Mouse (Mus musculus): ENCODE results near the gene Lta. TPM values are rescaled to one million over a fixed set of nuclear protein-coding genes. Genes with fewer than 3 reads are reported as not detected.

Gene Lta
- polyA plus RNA-seq, 1 experiment: 2.5 TPM

GRCm38 (mm10) chr17:35164218-35164567 is 41.0 kb downstream of the Lta start:
- WGBS: 0% methylated on average over 28 of the region's 28 CpGs
- DNase-seq (ENCODE audit: low read depth, low spot score): no peak

- 2% methylated on average over 8 of the region's 8 CpGs for WGBS
- DNase-seq (ENCODE audit: low read depth, low spot score): no peak
Observed at GRCm38 (mm10) chr17:35163326-35164081, 41.6 kb downstream of the Lta start.

- 4% methylated on average over 12 of the region's 12 CpGs for WGBS
- no peak for DNase-seq (ENCODE audit: low read depth, low spot score)
Observed at GRCm38 (mm10) chr17:35162730-35163129, 42.4 kb downstream of the Lta start.

GRCm38 (mm10) chr17:35162121-35162520 is 43.0 kb downstream of the Lta start:
- WGBS: 61% methylated on average over 14 of the region's 14 CpGs
- no peak for DNase-seq (ENCODE audit: low read depth, low spot score)

GRCm38 (mm10) chr17:35161421-35161820 is 43.7 kb downstream of the Lta start:
- 75% methylated on average over 11 of the region's 11 CpGs for WGBS
- no peak for DNase-seq (ENCODE audit: low read depth, low spot score)

GRCm38 (mm10) chr17:35159638-35160037 is 45.5 kb downstream of the Lta start:
- WGBS: 88% methylated on average over 7 of the region's 7 CpGs
- no peak for DNase-seq (ENCODE audit: low read depth, low spot score)

- DNase-seq (ENCODE audit: low read depth, low spot score): no peak
- 92% methylated on average over 16 of the region's 16 CpGs for WGBS
Observed at GRCm38 (mm10) chr17:35158850-35159593, 46.1 kb downstream of the Lta start.

- 92% methylated on average over 8 of the region's 8 CpGs for WGBS
- no peak for DNase-seq (ENCODE audit: low read depth, low spot score)
Observed at GRCm38 (mm10) chr17:35157661-35158175, 47.4 kb downstream of the Lta start.

- DNase-seq (ENCODE audit: low read depth, low spot score): no peak
- 88% methylated on average over 8 of the region's 8 CpGs for WGBS
Observed at GRCm38 (mm10) chr17:35157254-35157653, 47.9 kb downstream of the Lta start.

- DNase-seq (ENCODE audit: low read depth, low spot score): no peak
- WGBS: 86% methylated on average over 33 of the region's 33 CpGs
Observed at GRCm38 (mm10) chr17:35156461-35157200, 48.5 kb downstream of the Lta start.

- WGBS: 88% methylated on average over 12 of the region's 12 CpGs
- no peak for DNase-seq (ENCODE audit: low read depth, low spot score)
Observed at GRCm38 (mm10) chr17:35155451-35155850, 49.7 kb downstream of the Lta start.

GRCm38 (mm10) chr17:35154616-35155015 is 50.5 kb downstream of the Lta start:
- DNase-seq (ENCODE audit: low read depth, low spot score): no peak
- WGBS: 87% methylated on average over 7 of the region's 7 CpGs

GRCm38 (mm10) chr17:35153931-35154330 is 51.2 kb downstream of the Lta start:
- no peak for DNase-seq (ENCODE audit: low read depth, low spot score)
- WGBS: 72% methylated on average over 4 of the region's 4 CpGs

Other genes with a start within 250 kb of the Lta start
- gene Hspa1b, start 246.1 kb downstream of the Lta start, polyA plus RNA-seq (2012; rRNA removed): 10.5 and 12.0 TPM in 2 replicates
- gene Gm20481, start 235.4 kb downstream of the Lta start, polyA plus RNA-seq (2012; rRNA removed): not detected in 2 replicates
- gene Hspa1a, start 233.2 kb downstream of the Lta start, polyA plus RNA-seq (2012; rRNA removed): 6.4 and 6.6 TPM in 2 replicates
- 0.21 and 0.22 TPM in 2 replicates for gene Hspa1l, start 232.6 kb downstream of the Lta start, polyA plus RNA-seq (2012; rRNA removed)
- 108 and 113 TPM in 2 replicates for gene Lsm2, start 223.5 kb downstream of the Lta start, polyA plus RNA-seq (2012; rRNA removed)
- 104 and 139 TPM in 2 replicates for gene Vars, start 204.4 kb downstream of the Lta start, polyA plus RNA-seq (2012; rRNA removed)
- gene Vwa7, start 188.8 kb downstream of the Lta start, polyA plus RNA-seq (2012; rRNA removed): 0.38 and 0.64 TPM in 2 replicates
- 0.81 and 0.83 TPM in 2 replicates for gene Sapcd1, start 177.3 kb downstream of the Lta start, polyA plus RNA-seq (2012; rRNA removed)
- 2.0 and 3.3 TPM in 2 replicates for gene Msh5, start 158.6 kb downstream of the Lta start, polyA plus RNA-seq (2012; rRNA removed)
- 209 and 263 TPM in 2 replicates for gene Clic1, start 155.4 kb downstream of the Lta start, polyA plus RNA-seq (2012; rRNA removed)
- gene Ddah2, start 146.3 kb downstream of the Lta start, polyA plus RNA-seq (2012; rRNA removed): 12.5 and 14.9 TPM in 2 replicates
- 0.17 and 3.8 TPM in 2 replicates for gene Ly6g6c, start 140.0 kb downstream of the Lta start, polyA plus RNA-seq (2012; rRNA removed)
- gene Mpig6b, start 139.2 kb downstream of the Lta start, polyA plus RNA-seq (2012; rRNA removed): 0.26 and 0.47 TPM in 2 replicates
- 0.38 and 0.73 TPM in 2 replicates for gene Ly6g6e, start 128.4 kb downstream of the Lta start, polyA plus RNA-seq (2012; rRNA removed)
- 0.89 and 3.5 TPM in 2 replicates for gene Ly6g6d, start 127.3 kb downstream of the Lta start, polyA plus RNA-seq (2012; rRNA removed)
- gene Ly6g6f, start 119.7 kb downstream of the Lta start, polyA plus RNA-seq (2012; rRNA removed): 1.6 and 2.6 TPM in 2 replicates
- 71.9 and 115 TPM in 2 replicates for gene Abhd16a, start 116.1 kb downstream of the Lta start, polyA plus RNA-seq (2012; rRNA removed)
- gene Ly6g5c, start 97.1 kb downstream of the Lta start, polyA plus RNA-seq (2012; rRNA removed): 0.81 TPM in 1 of 2 replicates, not detected in the other
- gene Ly6g5b, start 89.9 kb downstream of the Lta start, polyA plus RNA-seq (2012; rRNA removed): 2.2 and 3.0 TPM in 2 replicates
- 18.4 and 19.4 TPM in 2 replicates for gene Gpank1, start 83.9 kb downstream of the Lta start, polyA plus RNA-seq (2012; rRNA removed)
- gene Csnk2b, start 83.3 kb downstream of the Lta start, polyA plus RNA-seq (2012; rRNA removed): 358 and 375 TPM in 2 replicates
- gene D17H6S53E, start 79.0 kb downstream of the Lta start, polyA plus RNA-seq (2012; rRNA removed): 11.7 and 17.5 TPM in 2 replicates
- gene Apom, start 73.3 kb downstream of the Lta start, polyA plus RNA-seq (2012; rRNA removed): 0.26 TPM in 1 of 2 replicates, not detected in the other
- 103 and 147 TPM in 2 replicates for gene Bag6, start 70.2 kb downstream of the Lta start, polyA plus RNA-seq (2012; rRNA removed)
- 227 and 272 TPM in 2 replicates for gene Prrc2a, start 40.5 kb downstream of the Lta start, polyA plus RNA-seq (2012; rRNA removed)
- gene Aif1, start 29.3 kb downstream of the Lta start, polyA plus RNA-seq (2012; rRNA removed): 3.7 and 3.8 TPM in 2 replicates
- 25.5 and 32.1 TPM in 2 replicates for gene Lst1, start 16.9 kb downstream of the Lta start, polyA plus RNA-seq (2012; rRNA removed)
- gene Ltb, start 10.9 kb downstream of the Lta start, polyA plus RNA-seq (2012; rRNA removed): 23.4 and 35.1 TPM in 2 replicates
- gene Tnf, start 3.3 kb downstream of the Lta start, polyA plus RNA-seq (2012; rRNA removed): 3.7 and 4.9 TPM in 2 replicates
- gene Gm16181, start 15.5 kb upstream of the Lta start, polyA plus RNA-seq (2012; rRNA removed): not detected in 2 replicates
- 4.2 and 4.5 TPM in 2 replicates for gene Atp6v1g2, start 28.3 kb upstream of the Lta start, polyA plus RNA-seq (2012; rRNA removed)
- gene Nfkbil1, start 30.4 kb upstream of the Lta start, polyA plus RNA-seq (2012; rRNA removed): 11.8 and 13.0 TPM in 2 replicates
- gene Ddx39b, start 36.4 kb upstream of the Lta start, polyA plus RNA-seq (2012; rRNA removed): 287 and 309 TPM in 2 replicates
- 1,065 and 1,224 TPM in 2 replicates for gene H2-D1, start 57.4 kb upstream of the Lta start, polyA plus RNA-seq (2012; rRNA removed)
- gene H2-Q1, start 115.1 kb upstream of the Lta start, polyA plus RNA-seq (2012; rRNA removed): 16.5 and 51.5 TPM in 2 replicates
- gene H2-Q2, start 136.9 kb upstream of the Lta start, polyA plus RNA-seq (2012; rRNA removed): 245 and 632 TPM in 2 replicates
- 80.0 and 122 TPM in 2 replicates for gene H2-Q4, start 174.3 kb upstream of the Lta start, polyA plus RNA-seq (2012; rRNA removed)
- gene H2-Q6, start 219.5 kb upstream of the Lta start, polyA plus RNA-seq (2012; rRNA removed): 52.5 and 53.5 TPM in 2 replicates
- gene H2-Q7, start 233.8 kb upstream of the Lta start, polyA plus RNA-seq (2012; rRNA removed): 127 and 155 TPM in 2 replicates

Measured in large intestine, adult 2 months (tissue).